Mouse (Mus musculus) midbrain, embryonic 10.5 days (tissue): ENCODE results near the gene Gna11. TPM values are rescaled to one million over a fixed set of nuclear protein-coding genes. Genes with fewer than 3 reads are reported as not detected.

Experiments used
- DNase-seq: peaks from one replicate; pipeline ENCODE4 v3.0.0-alpha.2; 2017; ENCODE audit warnings: low spot score
- H3K27ac ChIP-seq: fragments of 300-500 bp; sonication (generic); replicated peaks from 2 replicates; pipeline ENCODE4 v1.5.1; 2016; ENCODE audit warnings: mild to moderate bottlenecking
- H3K27me3 ChIP-seq: fragments of 300-500 bp; sonication (generic); 2 replicates; pipeline ENCODE4 v1.6.1; 2016; ENCODE audit warnings: low read depth, mild to moderate bottlenecking; ENCODE audit not compliant: poor library complexity, severe bottlenecking
- H3K36me3 ChIP-seq: fragments of 300-500 bp; sonication (generic); 2 replicates; pipeline ENCODE4 v1.6.1; 2016; ENCODE audit warnings: mild to moderate bottlenecking, moderate library complexity
- H3K4me1 ChIP-seq: fragments of 300-500 bp; sonication (generic); 2 replicates; pipeline ENCODE4 v1.6.1; 2016
- H3K4me3 ChIP-seq: fragments of 300-500 bp; sonication (generic); 2 replicates; pipeline ENCODE4 v1.5.1; 2016; ENCODE audit warnings: mild to moderate bottlenecking, moderate library complexity
- H3K9me3 ChIP-seq: fragments of 300-500 bp; sonication (generic); replicated peaks from 2 replicates; pipeline ENCODE4 v1.6.1; 2016; ENCODE audit warnings: mild to moderate bottlenecking
- WGBS: fragments of 180-500 bp; shearing (Covaris S2); methylation state at CpG from one replicate; pipeline ENCODE4 v1.1.7; 2016; 5-methylcytosine and 5-hydroxymethylcytosine counted together
- polyA plus RNA-seq: library from polyadenylated mRNA; unstranded; fragments of >200 nt; fragmentation: Nextera tagmentation; extraction: Ambion mirVana; gene quantifications from 2 replicates; pipeline ENCODE4 v1.2.1, GENCODE M21; 2016

The Gna11 gene
- polyA plus RNA-seq, 1 experiment from 2014 or later, result 70.7 TPM

GRCm38 (mm10) chr10:81572975-81573374 is 28.0 kb upstream of the Gna11 start:
- no peak for DNase-seq
- peak overlapping the region; percentile 52 for H3K4me3 ChIP-seq
- H3K27me3 ChIP-seq, result peaks cover 81% of the 10 kb centered on the region
- peaks cover 83% of the 10 kb centered on the region for H3K4me1 ChIP-seq
- 7% methylated on average over 9 of the region's 9 CpGs for WGBS
- 0 out of 2 replicates have a peak overlapping the region, but pooled peaks have one; percentile 55 for H3K27ac ChIP-seq
- no peaks in the 10 kb centered on the region for H3K9me3 ChIP-seq
- no peaks in the 10 kb centered on the region for H3K36me3 ChIP-seq

GRCm38 (mm10) chr10:81572133-81572671 is 27.2 kb upstream of the Gna11 start:
- Histone ChIP-seq H3K36me3 (peaks cover 5% of the 10 kb centered on the region), H3K4me1 (peaks cover 91% of the 10 kb centered on the region), H3K9me3 (no peaks in the 10 kb centered on the region), H3K27me3 (peaks cover 81% of the 10 kb centered on the region), H3K27ac (peak overlapping the region; percentile 80), H3K4me3 (peak overlapping the region; percentile 52)
- no peak for DNase-seq
- 1% methylated on average over 9 of the region's 9 CpGs for WGBS

GRCm38 (mm10) chr10:81571501-81571876 is 26.5 kb upstream of the Gna11 start:
- H3K27me3 ChIP-seq, result peaks cover 81% of the 10 kb centered on the region
- DNase-seq, result peak; percentile 97
- WGBS, result under 1% methylated on average over 18 of the region's 18 CpGs
- H3K4me3 ChIP-seq, result peak overlapping the region; percentile 52
- H3K9me3 ChIP-seq, result no peaks in the 10 kb centered on the region
- H3K27ac ChIP-seq, result peak overlapping the region; percentile 80
- peaks cover 11% of the 10 kb centered on the region for H3K36me3 ChIP-seq
- H3K4me1 ChIP-seq, result peaks cover 97% of the 10 kb centered on the region

- no peaks in the 10 kb centered on the region for H3K9me3 ChIP-seq
- DNase-seq, result peak; percentile 97
- H3K4me3 ChIP-seq, result peak overlapping the region; percentile 52
- H3K36me3 ChIP-seq, result peaks cover 16% of the 10 kb centered on the region
- peak overlapping the region; percentile 79 for H3K27ac ChIP-seq
- H3K27me3 ChIP-seq, result peaks cover 81% of the 10 kb centered on the region
- under 1% methylated on average over 34 of the region's 34 CpGs for WGBS
- peaks cover 97% of the 10 kb centered on the region for H3K4me1 ChIP-seq
These were observed 26.0 kb upstream of the Gna11 start for GRCm38 (mm10) chr10:81570831-81571500.

GRCm38 (mm10) chr10:81570238-81570800 is 25.3 kb upstream of the Gna11 start:
- Histone ChIP-seq H3K27ac (peak overlapping the region; percentile 79), H3K9me3 (no peaks in the 10 kb centered on the region), H3K27me3 (peaks cover 81% of the 10 kb centered on the region), H3K36me3 (peaks cover 23% of the 10 kb centered on the region), H3K4me3 (peak overlapping the region; percentile 52), H3K4me1 (peaks cover 97% of the 10 kb centered on the region)
- under 1% methylated on average over 11 of the region's 11 CpGs for WGBS
- DNase-seq, result no peak

- H3K36me3 ChIP-seq, result peaks cover 29% of the 10 kb centered on the region
- no peaks in the 10 kb centered on the region for H3K9me3 ChIP-seq
- DNase-seq, result no peak
- peak overlapping the region; percentile 79 for H3K27ac ChIP-seq
- WGBS, result 36% methylated on average over 9 of the region's 9 CpGs
- H3K4me3 ChIP-seq, result peak overlapping the region; percentile 52; the same call in 1 of the 2 replicates
- peaks cover 81% of the 10 kb centered on the region for H3K27me3 ChIP-seq
- H3K4me1 ChIP-seq, result peaks cover 97% of the 10 kb centered on the region
These were observed 24.7 kb upstream of the Gna11 start for GRCm38 (mm10) chr10:81569507-81570237.

GRCm38 (mm10) chr10:81568381-81569191 is 23.6 kb upstream of the Gna11 start:
- Histone ChIP-seq H3K36me3 (peaks cover 37% of the 10 kb centered on the region), H3K4me1 (peaks cover 97% of the 10 kb centered on the region), H3K9me3 (no peaks in the 10 kb centered on the region), H3K27ac (peak overlapping the region; percentile 75), H3K4me3 (peak overlapping the region; percentile 31), H3K27me3 (peaks cover 81% of the 10 kb centered on the region)
- WGBS, result 15% methylated on average over 16 of the region's 16 CpGs
- peak; percentile 60 for DNase-seq

- H3K4me1 ChIP-seq, result peaks cover 91% of the 10 kb centered on the region
- DNase-seq, result peak; percentile 48
- 14% methylated on average over 20 of the region's 20 CpGs for WGBS
- H3K9me3 ChIP-seq, result no peaks in the 10 kb centered on the region
- H3K27ac ChIP-seq, result peak overlapping the region; percentile 80
- peak overlapping the region; percentile 49 for H3K4me3 ChIP-seq
- peaks cover 77% of the 10 kb centered on the region for H3K27me3 ChIP-seq
- peaks cover 63% of the 10 kb centered on the region for H3K36me3 ChIP-seq
These were observed 20.6 kb upstream of the Gna11 start for GRCm38 (mm10) chr10:81565257-81566228.

GRCm38 (mm10) chr10:81564734-81565133 is 19.7 kb upstream of the Gna11 start:
- Histone ChIP-seq H3K27ac (peak overlapping the region; percentile 80), H3K4me1 (peaks cover 91% of the 10 kb centered on the region), H3K36me3 (peaks cover 63% of the 10 kb centered on the region), H3K9me3 (no peaks in the 10 kb centered on the region), H3K4me3 (peak overlapping the region; percentile 49), H3K27me3 (peaks cover 82% of the 10 kb centered on the region)
- peak; percentile 67 for DNase-seq
- 5% methylated on average over 10 of the region's 10 CpGs for WGBS

- DNase-seq, result peak; percentile 67
- H3K36me3 ChIP-seq, result peaks cover 63% of the 10 kb centered on the region
- peak overlapping the region; percentile 49 for H3K4me3 ChIP-seq
- H3K4me1 ChIP-seq, result peaks cover 89% of the 10 kb centered on the region
- WGBS, result 1% methylated on average over 10 of the region's 10 CpGs
- H3K27me3 ChIP-seq, result peaks cover 77% of the 10 kb centered on the region
- H3K27ac ChIP-seq, result peak overlapping the region; percentile 80
- H3K9me3 ChIP-seq, result no peaks in the 10 kb centered on the region
These were observed 19.2 kb upstream of the Gna11 start for GRCm38 (mm10) chr10:81564216-81564615.

GRCm38 (mm10) chr10:81563481-81563880 is 18.5 kb upstream of the Gna11 start:
- Histone ChIP-seq H3K27ac (peak overlapping the region; percentile 80), H3K27me3 (peaks cover 69% of the 10 kb centered on the region), H3K4me3 (peak overlapping the region; percentile 49), H3K9me3 (no peaks in the 10 kb centered on the region), H3K4me1 (peaks cover 89% of the 10 kb centered on the region), H3K36me3 (peaks cover 63% of the 10 kb centered on the region)
- no peak for DNase-seq
- WGBS, result 55% methylated on average over 6 of the region's 6 CpGs
